Mouse (Mus musculus): ENCODE results near the gene Apoc2.

Apoc2 gene

DNA sequence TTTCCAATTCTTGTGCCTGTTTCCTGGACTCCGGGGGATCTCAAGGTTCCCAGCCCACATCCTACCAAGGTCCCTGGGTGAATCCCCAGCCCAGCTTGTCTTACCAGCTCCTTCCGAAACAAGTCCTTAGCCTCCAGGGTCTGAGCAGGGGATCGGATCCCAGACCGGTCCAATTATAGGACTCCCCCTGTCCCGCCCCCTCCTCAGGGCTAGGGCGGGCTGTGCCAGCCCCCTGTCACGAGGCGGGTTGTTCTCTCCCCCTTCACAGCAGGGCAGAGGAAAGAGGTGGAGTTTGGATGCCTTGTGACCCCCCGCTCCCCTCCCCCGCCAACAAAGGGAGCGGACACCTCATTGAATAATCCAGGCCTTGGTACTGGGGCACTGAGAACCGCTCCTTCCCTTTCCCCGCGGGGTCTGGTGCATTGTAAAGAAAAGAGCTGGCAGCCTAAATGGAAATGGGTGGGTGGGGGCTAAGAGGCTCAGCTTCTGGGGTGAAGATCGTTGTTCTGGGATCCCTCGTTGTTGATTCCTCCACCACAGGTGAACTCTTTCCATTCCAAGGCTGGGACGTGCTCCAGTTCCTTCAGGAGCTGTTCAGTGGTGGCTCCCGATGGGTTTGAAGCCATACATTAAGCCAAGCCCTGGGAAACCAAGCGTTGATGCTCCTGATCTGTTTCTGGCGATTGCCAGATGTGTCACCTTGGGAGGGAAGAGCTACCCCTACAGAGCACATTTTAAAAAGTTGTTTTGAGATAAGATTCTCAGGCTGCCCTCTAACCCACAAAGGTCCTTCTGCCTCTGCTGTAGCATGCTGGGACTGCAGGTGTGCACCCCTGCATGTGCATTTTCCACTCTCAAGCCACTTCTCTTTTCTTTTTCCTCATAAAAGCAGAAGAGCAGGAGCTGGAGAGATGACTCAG is 21.4 kb upstream of the Apoc2 start, which contains the start of gene Apoe:
TSS of gene Apoe (minus strand) at position 282 of the 920 bp plus-strand sequence.
- no peak for DNase-seq (ENCODE audit: low read depth, low spot score)

DNA sequence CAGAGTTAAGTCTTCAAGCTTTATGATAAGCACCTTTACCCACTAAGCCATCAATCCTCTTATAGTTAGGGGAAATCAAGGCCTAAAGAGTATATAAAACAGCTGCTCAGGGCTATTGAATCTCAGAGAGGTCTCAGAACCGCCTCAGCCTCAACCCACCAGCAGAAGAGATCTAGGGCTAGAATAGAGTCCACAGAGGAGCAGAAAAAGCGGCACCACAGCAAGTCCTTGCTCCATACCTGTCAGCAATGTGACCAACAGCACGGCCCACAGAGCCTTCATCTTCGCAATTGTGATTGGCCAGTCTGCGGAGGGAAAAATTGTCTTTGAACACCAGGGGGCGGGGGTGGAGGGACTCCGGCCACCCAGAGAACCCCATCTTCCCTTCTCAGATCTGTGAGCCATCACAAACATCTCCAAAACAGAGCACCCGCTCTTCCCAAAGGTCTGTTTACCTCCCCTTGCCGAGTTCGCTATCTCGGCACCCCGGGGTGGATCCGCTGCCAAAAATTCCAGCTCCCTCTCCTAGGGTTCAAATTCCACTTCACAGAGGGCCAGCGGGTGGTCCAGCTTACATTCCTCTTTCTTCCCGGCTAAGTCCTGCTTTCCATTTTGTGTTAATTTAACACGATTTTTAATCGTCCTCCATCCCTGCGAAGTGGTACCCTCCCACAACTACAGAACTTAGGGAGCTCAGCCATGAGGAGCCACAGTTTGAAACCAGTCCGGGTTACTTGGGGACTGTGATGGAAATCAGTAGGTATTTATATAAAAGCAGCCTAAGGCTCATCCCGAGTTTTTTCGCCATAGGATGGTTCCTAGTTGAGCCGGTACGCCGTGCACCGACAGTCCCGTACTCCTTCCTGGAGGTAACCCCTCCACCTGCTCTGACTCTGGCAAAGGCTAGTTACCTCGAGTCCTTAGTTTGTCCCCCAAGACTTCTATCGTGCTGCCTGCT is 20.5 kb upstream of the Apoc2 start:
- no peak for DNase-seq (ENCODE audit: low read depth, low spot score)

DNA sequence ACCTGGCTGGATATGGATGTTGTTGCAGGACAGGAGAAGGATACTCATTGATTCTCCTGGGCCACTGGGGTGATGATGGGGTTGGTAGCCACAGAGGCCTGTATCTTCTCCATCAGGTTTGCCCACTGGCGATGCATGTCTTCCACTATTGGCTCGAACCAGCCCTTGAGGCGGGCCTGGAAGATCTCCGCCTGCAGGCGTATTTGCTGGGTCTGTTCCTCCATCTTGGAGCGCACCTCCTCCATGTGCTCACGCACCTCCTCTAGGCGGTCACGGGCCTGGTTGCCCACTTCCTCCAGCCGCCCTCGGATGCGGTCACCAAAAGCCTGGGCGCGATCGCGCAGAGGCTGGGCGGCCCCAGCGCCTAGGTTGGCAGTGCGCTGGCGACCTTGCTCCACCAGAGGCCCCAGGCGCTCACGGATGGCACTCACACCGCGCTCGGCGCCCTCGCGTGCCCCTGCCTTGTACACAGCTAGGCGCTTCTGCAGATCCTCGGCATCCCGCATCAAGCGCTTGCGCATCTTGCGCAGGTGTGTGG is 18.7 kb upstream of the Apoc2 start:
- DNase-seq (ENCODE audit: low read depth, low spot score), result no peak

DNA sequence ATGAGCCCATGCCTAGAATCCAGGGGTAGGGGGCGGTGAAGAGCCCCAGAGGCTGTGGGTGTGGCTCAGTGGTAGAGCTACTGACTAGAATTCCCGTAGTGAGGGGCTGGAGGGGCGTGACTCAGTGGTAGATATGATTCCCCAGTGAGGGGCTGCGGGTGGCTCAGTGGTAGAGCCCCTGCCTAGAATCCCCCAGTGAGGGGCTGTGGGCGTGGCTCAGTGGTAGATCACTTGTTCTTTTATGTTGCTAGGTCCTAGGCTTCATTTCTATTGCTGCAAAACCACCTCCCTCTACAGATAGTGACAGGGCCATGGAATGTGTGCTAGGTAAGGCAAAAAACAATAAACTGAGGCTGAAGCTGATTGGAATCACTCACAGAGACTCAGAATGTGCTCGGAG is 18.1 kb upstream of the Apoc2 start:
- no peak for DNase-seq (ENCODE audit: low read depth, low spot score)

DNA sequence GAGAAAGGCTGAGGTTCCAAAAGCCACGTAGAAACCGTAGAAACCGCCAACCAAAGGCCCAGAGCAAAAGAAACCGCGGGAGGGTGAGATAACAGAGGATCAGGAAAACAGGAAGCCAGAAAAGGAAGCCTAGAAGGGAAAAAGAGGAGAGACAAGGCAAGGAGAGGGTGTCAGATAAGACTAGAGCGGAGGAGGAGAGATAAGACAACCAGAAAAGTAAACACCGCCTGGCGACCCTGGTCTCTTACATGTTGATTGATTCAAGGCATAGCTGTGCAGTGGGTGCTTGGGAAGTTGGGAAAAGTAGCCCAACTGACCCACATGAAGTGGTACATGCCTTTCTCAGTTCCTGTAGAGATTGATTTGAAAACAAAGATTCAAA is 17.5 kb upstream of the Apoc2 start:
- no peak for DNase-seq (ENCODE audit: low read depth, low spot score)

DNA sequence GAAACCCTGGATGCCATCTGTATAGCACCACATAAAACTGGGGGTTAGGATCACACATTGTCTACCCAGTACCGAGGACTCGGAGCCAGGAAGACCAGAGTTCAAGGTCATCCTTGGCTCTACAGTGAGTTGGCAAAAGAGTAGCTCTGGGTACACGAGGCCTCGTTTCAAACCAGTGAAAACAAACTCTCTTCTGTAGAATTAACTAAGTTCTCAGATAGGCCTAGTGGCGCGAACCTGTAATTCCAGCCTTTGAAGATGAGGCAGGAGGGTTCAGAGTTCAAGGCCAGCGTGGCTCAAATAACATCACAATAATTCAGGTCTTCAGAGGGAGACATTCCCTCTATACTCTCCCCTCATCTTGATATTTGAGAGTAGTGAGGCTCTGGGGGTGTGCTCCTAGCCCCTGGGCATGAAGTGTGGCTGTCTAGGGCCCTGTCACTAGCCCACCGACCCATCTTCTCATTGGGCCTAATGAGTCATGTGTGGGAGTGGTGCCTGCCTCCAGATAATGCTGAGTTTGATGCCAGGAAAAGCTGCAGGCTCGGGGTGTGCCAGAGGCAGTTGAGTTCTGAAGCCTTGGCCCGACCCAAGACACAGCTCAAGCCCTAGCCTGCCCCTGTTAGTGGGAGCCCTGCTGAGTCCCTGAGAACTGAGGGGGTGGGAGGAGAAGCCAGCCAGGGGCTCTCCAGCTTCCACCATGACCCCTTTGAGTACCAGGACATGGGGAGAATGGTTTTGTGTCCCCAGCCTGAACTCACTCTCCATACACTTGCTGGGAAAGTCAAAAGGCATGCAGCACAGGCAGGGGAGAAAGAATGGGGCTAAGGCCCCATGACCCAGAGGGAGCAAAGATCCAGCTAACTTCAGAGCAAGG is 16.8 kb upstream of the Apoc2 start:
- no peak for DNase-seq (ENCODE audit: low read depth, low spot score)

DNA sequence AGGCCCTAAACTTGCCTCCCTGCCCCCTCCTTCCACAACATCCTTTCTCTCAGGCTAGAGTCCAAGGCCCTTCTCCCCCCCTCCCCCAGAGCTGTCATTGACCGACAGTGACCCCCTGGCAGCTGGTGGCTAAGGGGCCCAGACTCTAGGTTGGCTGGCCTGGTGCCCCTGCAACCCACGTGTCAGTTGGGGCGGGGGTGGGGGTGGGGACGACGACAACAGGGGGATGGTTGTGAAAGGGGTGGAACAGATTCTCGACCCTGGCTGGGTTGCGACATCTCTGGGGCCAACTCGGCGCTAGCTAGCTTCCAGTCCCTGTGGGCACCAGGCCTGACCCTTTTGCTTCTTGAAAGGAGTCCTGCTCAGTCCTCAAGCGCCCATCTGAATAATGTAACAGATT is 15.7 kb upstream of the Apoc2 start:
- no peak for DNase-seq (ENCODE audit: low read depth, low spot score)

DNA sequence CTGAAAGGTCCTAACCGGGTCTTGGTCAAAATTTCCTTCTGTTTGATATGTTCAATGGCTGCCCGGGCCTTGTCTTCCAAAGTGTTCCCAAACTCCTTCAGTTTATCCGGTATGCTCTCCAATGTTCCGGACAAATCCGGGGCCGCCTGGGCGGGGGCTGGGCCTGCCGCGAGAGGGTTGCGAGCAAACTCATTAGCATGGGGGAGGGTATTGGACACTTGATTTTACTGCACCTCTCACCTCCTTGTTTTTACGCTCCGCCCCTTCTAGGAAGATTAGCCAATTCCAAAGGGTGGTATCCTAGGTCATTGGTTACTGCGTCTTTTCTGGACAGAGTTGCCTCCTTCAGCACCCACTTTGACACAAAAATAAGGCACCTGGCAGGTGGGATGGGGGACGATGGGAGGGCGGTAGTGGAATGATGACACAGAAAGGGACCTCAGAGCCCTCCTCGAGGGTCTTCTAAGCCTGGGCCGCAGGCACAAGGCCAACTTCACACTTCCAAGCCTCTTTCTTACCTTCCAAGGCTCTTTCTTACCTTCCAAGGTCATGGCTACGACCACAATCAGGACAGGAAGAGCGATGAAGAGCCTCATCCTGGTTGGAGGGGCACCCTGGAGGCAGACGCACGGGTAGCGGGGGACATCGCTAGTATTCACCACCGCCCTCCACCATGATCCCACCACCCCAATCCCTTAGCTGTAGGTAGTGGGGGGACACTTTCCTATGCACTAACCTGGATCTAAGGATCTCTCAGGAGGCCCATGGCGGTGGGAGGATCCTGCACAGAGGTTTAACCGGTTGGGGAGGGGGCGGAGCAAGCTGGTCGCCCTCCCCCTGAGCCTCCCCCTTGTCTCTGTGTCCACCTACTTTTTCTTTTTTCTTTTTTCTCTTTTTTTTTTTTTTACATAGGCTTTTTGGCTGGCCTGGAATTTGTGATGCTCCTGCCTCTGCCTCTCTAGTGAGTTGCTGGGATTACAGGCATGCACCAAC is 14.4 kb upstream of the Apoc2 start, which contains the start of gene Apoc1:
TSS of gene Apoc1 (minus strand) at position 788 of the 993 bp plus-strand sequence.
- DNase-seq (ENCODE audit: low read depth, low spot score), result no peak

DNA sequence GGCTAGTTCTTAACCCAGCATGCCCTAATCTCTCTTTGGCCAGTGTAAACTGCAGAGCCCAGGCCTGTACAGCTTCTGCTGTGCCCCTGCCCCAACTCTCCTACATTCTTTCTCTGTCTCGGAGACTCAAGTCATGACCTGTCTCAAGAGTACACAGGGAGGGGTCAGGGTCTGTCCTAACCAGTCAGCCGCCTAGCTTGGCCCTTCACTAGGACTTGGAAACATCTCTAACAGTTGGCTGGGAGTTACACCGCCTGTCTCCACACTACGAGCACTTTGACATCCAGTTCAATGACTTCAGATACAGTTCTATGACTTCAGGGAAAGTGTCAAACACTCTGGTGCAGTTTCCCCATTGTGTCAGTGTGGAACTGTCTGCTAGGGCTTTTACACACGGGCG is 13.7 kb upstream of the Apoc2 start:
- no peak for DNase-seq (ENCODE audit: low read depth, low spot score)

DNA sequence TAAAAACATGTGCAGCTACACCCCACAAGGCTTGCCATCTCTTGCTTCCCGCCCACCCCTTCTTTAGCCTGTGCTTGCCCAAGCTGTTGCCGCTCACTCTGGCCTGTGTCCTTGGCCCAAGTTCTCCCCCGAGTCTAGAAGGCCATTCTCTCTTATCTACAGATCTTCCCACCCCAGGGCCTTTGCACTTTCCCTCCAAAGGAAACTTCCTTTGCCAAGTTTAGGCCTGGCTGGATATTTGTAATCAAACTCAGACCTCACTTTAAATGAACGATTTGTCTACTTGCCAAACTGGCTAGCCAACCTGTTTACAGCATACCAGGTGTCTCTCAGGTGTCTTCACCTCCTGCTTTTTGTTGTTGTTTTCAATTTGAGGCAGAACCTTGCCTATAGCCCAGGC is 13.1 kb upstream of the Apoc2 start:
- DNase-seq (ENCODE audit: low read depth, low spot score), result no peak

DNA sequence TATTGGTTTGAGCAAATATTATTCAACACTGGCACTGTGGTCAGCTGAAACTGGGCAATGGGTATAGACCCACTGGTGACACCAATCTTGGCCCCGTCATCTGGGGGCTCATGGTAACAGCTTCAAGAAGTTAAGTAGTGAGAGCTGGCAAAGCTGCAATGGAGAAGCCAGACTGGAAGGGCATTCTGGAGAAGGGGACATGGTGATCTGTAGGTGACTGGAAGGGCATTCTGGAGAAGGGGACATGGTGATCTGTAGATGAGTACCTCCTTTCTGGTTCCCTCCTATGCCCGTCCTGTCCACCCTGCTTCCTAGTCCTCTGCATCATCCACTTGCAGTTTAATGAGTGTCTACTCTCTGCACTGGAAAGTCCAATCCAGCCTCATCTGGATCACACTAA is 10.9 kb upstream of the Apoc2 start:
- DNase-seq (ENCODE audit: low read depth, low spot score), result no peak

DNA sequence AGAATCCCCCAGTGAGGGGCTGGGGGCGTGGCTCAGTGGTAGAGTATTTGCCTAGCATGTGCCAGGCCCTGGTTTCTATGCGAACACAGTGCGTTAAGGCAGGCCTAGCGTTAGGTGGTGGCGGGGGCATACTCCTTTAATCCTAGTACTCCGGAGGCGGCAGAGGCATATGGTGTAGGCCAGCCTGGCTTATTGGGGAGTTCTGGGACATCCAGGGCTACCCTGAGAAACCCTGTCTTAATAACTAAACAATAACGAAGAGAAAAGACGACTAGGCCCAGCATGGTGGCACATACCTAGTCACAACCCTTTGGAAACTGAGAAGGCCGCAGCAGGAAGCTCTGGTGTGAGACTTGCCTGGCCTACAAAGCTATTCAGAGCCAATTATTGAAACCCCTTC is 10.4 kb upstream of the Apoc2 start:
- DNase-seq (ENCODE audit: low read depth, low spot score), result no peak

DNA sequence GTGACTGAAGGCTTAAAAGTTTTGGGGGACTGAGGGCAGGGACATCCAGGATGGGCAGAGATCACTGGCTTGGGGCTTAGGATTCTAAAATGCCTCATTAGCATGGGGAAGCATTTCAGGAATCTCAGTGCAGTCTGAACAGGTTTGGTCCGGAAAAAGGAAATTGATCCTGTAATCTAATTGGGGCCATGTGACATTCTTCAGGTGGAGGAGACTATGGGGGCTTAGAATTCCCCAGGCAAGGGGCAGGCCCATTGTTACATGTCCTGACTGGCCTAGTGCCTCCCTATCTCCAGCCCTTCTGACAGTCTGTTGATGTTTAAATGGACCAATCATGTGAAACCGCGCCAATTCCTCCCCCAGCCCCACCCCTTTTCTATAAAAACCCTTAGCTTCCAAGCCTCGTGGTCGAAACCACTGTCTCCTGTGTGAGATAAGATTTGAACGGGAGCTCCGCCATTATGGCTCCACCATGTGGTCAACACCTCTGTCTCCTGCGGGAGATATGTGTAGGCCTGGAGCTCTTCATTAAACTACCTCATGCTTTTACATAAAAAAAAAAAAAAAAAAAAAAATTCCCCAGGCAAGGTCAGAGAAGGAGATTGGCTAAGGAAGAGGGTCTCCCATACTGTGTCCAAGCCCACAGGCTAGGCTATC is 9.3 kb upstream of the Apoc2 start:
- DNase-seq (ENCODE audit: low read depth, low spot score), result peak; percentile 76

DNA sequence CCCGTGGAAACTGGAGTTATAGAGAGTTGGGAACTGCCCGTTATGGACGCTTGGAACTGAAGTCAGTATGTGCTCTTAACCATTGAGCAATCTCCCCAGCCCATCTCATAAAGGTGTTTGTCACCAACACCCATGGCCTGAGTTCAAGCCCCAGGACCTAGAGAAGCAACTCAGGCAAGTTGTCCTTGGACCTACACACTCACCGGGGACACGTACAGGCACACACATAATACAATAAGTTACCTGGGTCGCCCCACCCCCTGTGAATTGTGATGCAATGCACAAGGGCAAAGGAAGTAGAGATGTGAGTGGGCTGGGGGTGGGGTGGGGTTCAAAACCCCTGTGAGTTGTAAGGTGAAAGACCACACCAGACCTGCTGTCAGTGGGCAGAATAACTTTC is 8.8 kb upstream of the Apoc2 start:
- no peak for DNase-seq (ENCODE audit: low read depth, low spot score)

DNA sequence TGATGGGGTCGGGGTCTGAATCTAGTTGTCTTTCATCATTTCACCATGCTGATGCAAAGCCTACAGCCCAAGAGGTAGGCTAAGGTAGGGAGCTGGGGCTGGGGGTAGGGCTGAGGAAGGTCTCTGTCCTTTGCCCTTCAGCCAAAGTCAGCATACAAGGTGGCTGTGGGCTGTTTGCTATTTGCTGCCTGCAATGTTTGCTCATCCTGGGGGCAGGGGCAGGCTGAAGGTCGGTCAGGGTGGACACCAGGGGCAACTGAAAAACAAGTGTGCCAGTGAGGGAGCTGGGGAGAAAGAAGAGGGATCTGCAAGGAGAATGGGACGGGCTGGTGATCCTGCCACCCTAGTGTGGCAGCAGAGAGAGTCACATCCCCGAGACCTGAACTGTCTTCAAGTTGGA is 7.6 kb upstream of the Apoc2 start:
- no peak for DNase-seq (ENCODE audit: low read depth, low spot score)

DNA sequence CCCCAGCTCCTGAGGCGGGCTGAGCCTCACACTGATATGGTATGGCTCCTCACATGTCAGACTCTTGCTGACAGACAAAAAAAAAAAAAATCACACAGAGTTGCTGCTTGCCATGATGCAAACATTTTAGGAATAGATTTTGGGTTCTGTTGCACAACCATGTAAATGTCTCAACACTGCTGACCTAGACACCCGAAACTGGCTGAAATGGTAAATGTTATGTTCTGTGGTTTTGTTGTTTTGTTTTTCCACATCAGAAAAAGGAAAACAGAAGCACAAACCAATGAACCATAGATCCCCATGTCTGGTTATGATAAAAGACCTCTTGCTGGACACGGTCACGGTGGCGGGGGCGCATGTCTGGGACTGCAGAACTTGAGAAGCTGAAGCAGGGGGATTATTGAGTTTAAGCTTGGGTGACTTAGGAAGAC is 6.0 kb upstream of the Apoc2 start:
- DNase-seq (ENCODE audit: low read depth, low spot score), result no peak

DNA sequence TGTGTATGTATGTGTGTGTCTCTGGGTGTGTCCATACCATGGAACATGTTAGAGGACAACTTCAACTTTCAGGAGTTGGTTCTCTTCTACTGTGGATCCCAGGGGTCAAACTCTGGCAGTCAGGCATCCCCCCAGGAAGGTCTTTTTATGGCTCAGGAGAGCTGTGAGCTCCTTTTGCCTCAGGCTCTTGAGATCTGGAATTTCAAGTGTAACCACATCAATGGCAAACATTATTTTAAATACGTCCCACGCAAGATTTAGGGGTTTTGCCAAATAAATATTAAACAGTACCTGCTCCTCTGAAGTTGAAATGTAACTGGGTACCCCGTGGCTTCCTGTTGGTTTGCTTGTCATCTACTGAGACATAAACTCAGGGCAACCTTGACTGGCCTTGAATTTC is 5.2 kb upstream of the Apoc2 start:
- DNase-seq (ENCODE audit: low read depth, low spot score), result no peak

DNA sequence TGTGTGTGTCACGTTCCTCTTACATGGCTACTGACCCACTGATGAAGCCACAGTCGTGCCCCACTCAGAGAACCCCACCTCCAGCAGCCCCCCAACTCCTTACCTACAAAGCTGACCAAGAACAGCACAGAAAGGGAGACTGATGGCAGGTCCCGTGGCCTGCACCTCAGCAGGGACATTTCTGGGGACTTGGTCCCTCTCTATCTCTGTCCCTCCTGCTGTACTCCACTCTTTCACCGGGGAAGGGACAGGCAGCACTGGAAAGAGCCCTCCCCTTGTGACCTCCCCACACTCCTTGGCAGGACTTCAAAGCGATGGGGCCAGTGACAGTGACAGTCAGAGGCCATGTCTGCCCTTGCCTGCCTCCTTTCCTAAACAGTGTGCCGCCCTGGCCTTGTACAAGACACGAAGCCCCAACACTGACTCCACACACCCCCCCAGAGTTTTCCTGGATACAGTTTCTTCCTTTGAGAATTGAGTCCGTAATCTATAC is 3.5 kb upstream of the Apoc2 start, which contains the start of the genes Gm44805 and Apoc4:
TSS of gene Gm44805 (minus strand) at position 222 of the 493 bp plus-strand sequence.
TSS of gene Apoc4 (minus strand) at position 278 of the 493 bp plus-strand sequence.
- DNase-seq (ENCODE audit: low read depth, low spot score), result no peak

DNA sequence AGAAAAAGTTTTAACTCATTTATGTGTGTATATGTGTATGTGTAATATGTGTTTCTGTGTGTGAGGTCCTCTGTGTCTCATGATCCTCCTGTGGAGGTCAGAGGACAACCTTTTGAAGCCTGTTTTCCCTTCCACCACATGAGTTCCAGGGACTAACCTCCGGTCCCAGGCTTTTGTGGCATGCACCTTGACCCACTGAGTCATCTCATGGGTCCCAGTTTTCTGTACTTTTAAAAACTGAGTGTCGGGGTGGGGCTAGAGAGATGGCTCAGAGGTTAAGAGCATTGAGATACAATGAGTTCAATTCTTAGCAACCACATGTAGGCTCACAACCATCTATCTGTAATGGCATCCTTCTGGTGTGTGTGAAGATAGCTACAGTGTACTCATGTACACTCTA is 3.0 kb upstream of the Apoc2 start:
- no peak for DNase-seq (ENCODE audit: low read depth, low spot score)

All from WW6 (cell line).